Comparison of ENCODE assay signal across 17 mouse cellular contexts in the genomic region with DNA sequence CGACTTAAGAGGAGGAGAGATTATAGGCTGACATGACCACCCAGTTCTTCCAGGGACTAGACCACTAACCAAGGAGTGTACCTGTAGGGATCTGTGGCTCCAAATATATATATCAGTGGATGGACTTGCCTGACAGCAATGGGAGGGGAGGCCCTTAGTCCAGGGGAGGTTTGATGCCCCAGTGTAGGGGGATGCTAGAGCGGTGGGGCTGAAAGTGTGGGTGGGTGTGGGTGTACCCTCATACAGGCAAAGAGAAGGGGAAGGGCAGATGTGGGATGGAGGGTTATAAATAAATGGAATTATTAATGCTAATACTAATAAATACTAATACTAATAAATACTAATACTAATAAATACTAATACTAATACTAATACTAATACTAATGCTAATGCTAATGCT.
"Had no signal": no experiment of that assay in that cellular context is flagged by ENCODE, and none has a peak within 500 bp of the region (broad histone marks: within the 10 kb centered on the region; RNA-seq: fewer than 3 reads in every experiment).

No protein-coding gene starts in this region.

- DNase-seq: liver, embryonic 13.5 days; liver, postnatal 0 days; lung, adult 2 months; lung, postnatal 14 days; lung, postnatal 36 days; right cerebral cortex, postnatal 14 days; thymus, adult 2 months; thymus, postnatal 4 days had no signal

- H3K9me3 ChIP-seq: liver, embryonic 13.5 days; liver, embryonic 15.5 days; lung, embryonic 15.5 days; megakaryocyte, embryonic 14.5 days; midbrain, embryonic 12.5 days; neural tube, embryonic 12.5 days; stomach, embryonic 15.5 days had no signal

- ATAC-seq: liver, postnatal 0 days; lung, postnatal 0 days had no signal

- H3K4me3 ChIP-seq: liver, embryonic 13.5 days; liver, embryonic 15.5 days; lung, embryonic 15.5 days; megakaryocyte, embryonic 14.5 days; midbrain, embryonic 12.5 days; neural tube, embryonic 12.5 days; stomach, embryonic 15.5 days had no signal

- H3K9ac ChIP-seq: liver, embryonic 13.5 days; liver, embryonic 15.5 days; liver, postnatal 0 days; lung, embryonic 15.5 days; midbrain, embryonic 12.5 days; neural tube, embryonic 12.5 days; stomach, embryonic 15.5 days had no signal

- H3K27me3 ChIP-seq: liver, embryonic 13.5 days; liver, embryonic 15.5 days; lung, embryonic 15.5 days; megakaryocyte, embryonic 14.5 days; midbrain, embryonic 12.5 days; neural tube, embryonic 12.5 days; stomach, embryonic 15.5 days had no signal

- H3K4me2 ChIP-seq: liver, embryonic 13.5 days; liver, embryonic 15.5 days; lung, embryonic 15.5 days; midbrain, embryonic 12.5 days; neural tube, embryonic 12.5 days; stomach, embryonic 15.5 days had no signal

- H3K27ac ChIP-seq: liver, embryonic 13.5 days; liver, embryonic 15.5 days; lung, embryonic 15.5 days; macrophage; midbrain, embryonic 12.5 days; neural tube, embryonic 12.5 days; stomach, embryonic 15.5 days; stomach, postnatal 0 days had no signal

- H3K36me3 ChIP-seq: liver, embryonic 13.5 days; liver, embryonic 15.5 days; lung, embryonic 15.5 days; midbrain, embryonic 12.5 days; neural tube, embryonic 12.5 days; stomach, embryonic 15.5 days had no signal

- H3K4me1 ChIP-seq: liver, embryonic 13.5 days; liver, embryonic 15.5 days; lung, embryonic 15.5 days; megakaryocyte, embryonic 14.5 days; midbrain, embryonic 12.5 days; neural tube, embryonic 12.5 days; stomach, embryonic 15.5 days had no signal
